Mouse (Mus musculus) ES-Bruce4 (cell line): ENCODE data around the gene Foxn1.

ENCODE experiments used
- CTCF ChIP-seq: IDR thresholded peaks from one replicate; pipeline ENCODE4 v1.8.1; 2011; ENCODE audit warnings: low read depth, low read length
- POLR2A ChIP-seq: IDR thresholded peaks from one replicate; pipeline ENCODE4 v1.8.1; 2011; ENCODE audit warnings: low read length; ENCODE audit not compliant: insufficient read depth

DNA sequence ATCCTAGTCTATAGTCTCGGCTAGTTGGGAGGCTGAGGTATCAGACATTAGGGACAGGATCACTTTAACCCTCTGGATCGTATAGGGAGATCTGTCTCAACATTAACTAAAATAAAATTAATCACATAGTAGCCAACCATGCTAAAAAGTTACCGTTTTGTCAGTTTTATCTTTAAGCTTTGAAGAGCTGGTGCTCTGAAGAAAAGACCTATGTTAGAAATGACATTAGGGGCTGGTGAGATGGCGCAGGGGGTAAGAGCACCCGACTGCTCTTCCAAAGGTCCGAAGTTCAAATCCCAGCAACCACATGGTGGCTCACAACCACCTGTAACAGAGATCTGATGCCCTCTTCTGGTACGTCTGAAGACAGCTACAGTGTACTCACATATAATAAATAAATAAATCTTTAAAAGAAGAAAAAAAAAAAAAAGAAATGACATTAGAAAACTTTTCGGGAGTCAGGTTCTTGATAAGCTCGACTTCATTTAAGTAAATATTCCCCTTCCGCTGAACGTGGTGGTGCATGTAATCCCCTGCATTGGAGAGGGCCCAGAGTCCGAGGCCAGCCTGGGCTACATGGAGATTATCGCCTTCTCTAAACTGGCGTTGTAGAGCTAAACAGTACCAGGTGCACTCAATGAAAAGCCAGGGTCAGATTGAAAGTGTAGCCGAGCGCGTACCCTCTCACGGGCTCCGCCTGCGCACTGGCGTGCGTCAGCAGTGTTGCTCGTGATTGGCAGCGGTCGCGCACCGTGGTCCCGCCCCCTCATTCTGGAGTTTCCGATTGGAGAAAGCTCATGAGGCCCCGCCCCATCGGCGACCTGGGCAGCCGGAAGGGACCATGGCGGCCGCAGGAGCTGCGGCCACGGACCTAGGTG lies 58.5 kb downstream of the Foxn1 start, which contains the start of gene Pigs:
- TF ChIP-seq CTCF (no peak), POLR2A (no peak)
